Mouse (Mus musculus) CD4-positive, CD25-positive, alpha-beta regulatory T cell, adult 2 months (primary cell): ENCODE measurements around the gene Olfr1079.
"Not testable (repeated sequence)": the region's sequence is repeated elsewhere in the genome, so short reads cannot be mapped to it uniquely, and the experiment has no call there.

Source experiments
- DNase-seq: peaks from one replicate; pipeline ENCODE4 v3.0.0-alpha.2; 2012; ENCODE audit warnings: low read depth, low spot score

Gene Olfr1079

GRCm38 (mm10) chr2:86542380-86542779 lies at the start of gene Olfr1079:
Gene Olfr1079 (minus strand): TSS chr2:86542480.
- DNase-seq = no peak

- DNase-seq = not testable (repeated sequence)
These were observed 15.9 kb upstream of the Olfr1079 start, which contains the start of gene Olfr1080 for GRCm38 (mm10) chr2:86558135-86558534. Gene Olfr1080 (minus strand): TSS chr2:86558235.

- DNase-seq = no peak
These were observed 11.3 kb downstream of the Olfr1079 start for GRCm38 (mm10) chr2:86530991-86531390.

- DNase-seq = no peak
These were observed 34.1 kb downstream of the Olfr1079 start, which contains the start of gene Olfr1076 for GRCm38 (mm10) chr2:86508161-86508560. Gene Olfr1076 (plus strand): TSS chr2:86508461.

- DNase-seq = no peak
These were observed 55.0 kb downstream of the Olfr1079 start, which contains the start of gene Olfr228 for GRCm38 (mm10) chr2:86487286-86487685. Gene Olfr228 (minus strand): TSS chr2:86487386.
